Comparison of ENCODE assay signal across 11 mouse cellular contexts in the genomic region with DNA sequence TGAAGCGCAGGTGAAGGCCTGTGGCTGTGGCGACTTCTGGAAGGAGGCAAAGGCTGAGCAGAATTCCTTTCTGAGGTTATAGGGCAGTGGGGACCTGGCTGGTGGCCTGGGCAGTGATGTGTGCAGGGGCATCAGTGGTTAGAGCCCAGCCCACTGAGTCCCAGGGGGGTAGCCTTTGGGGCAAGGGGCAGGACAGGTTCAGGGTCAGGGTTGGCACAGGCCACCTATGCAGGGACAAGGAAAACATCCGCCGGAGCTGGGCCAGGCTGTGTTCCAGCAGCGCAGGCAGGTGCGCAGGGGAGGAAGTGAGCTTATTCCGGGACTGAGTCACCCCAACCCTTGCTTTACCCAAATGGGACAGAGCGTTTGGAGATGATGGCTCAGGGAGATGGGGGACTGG. TPM values are rescaled to one million over a fixed set of nuclear protein-coding genes. Genes with fewer than 3 reads are reported as not detected.
DNase-seq lines count a peak whose midpoint lies in the region; ATAC-seq and TF ChIP-seq lines count a peak whose summit lies in the region.
"Had no signal": no experiment of that assay in that cellular context is flagged by ENCODE, and none has a peak within 500 bp of the region (broad histone marks: within the 10 kb centered on the region; RNA-seq: fewer than 3 reads in every experiment).

No protein-coding gene starts in this region.

- TF ChIP-seq CTCF in intestine, postnatal 0 days (IDR thresholded peaks at IDR 0.05; ENCODE audit: low read depth) = no peak

- no peak for ATAC-seq in intestine, embryonic 14.5 days (replicated peaks; ENCODE audit: low FRiP score, low TSS enrichment, low read depth)
- ATAC-seq in intestine, postnatal 0 days = no peak
- ATAC-seq in embryonic facial prominence, embryonic 13.5 days (ENCODE audit: insufficient number of reproducible peaks, insufficient read depth, low FRiP score, low TSS enrichment, low read depth) = 0 out of 2 replicates have a peak, but pooled peaks have one; percentile 15

- no peaks in the 10 kb centered on the region for H3K27me3 ChIP-seq in intestine, embryonic 14.5 days (replicated peaks; ENCODE audit: control insufficient read depth, insufficient read depth, low read length)
- H3K27me3 ChIP-seq in intestine, postnatal 0 days (replicated peaks; ENCODE audit: control insufficient read depth, insufficient read depth, low read length) = no peaks in the 10 kb centered on the region
- H3K27me3 ChIP-seq in embryonic facial prominence, embryonic 13.5 days = no peaks in the 10 kb centered on the region
- H3K27me3 ChIP-seq: heart, embryonic 13.5 days had no signal

- H3K4me3 ChIP-seq in intestine, embryonic 14.5 days (ENCODE audit: low read depth, low read length) = no peak overlapping the region
- no peak overlapping the region for H3K4me3 ChIP-seq in intestine, postnatal 0 days (ENCODE audit: low read depth, low read length)
- no peak overlapping the region for H3K4me3 ChIP-seq in embryonic facial prominence, embryonic 13.5 days
- H3K4me3 ChIP-seq: heart, embryonic 13.5 days had no signal

- H3K9ac ChIP-seq in intestine, embryonic 14.5 days (ENCODE audit: low read length) = no peak overlapping the region
- H3K9ac ChIP-seq in intestine, postnatal 0 days (ENCODE audit: low read depth, low read length) = no peak overlapping the region
- H3K9ac ChIP-seq in embryonic facial prominence, embryonic 13.5 days = no peak overlapping the region
- H3K9ac ChIP-seq: heart, embryonic 13.5 days; lung, embryonic 14.5 days had no signal

- WGBS in intestine, embryonic 14.5 days = 69% methylated on average over 8 of the region's 8 CpGs
- WGBS in intestine, postnatal 0 days = 70% methylated on average over 8 of the region's 8 CpGs
- 79% methylated on average over 8 of the region's 8 CpGs for WGBS in embryonic facial prominence, embryonic 13.5 days

- no peak overlapping the region for H3K27ac ChIP-seq in intestine, embryonic 14.5 days (ENCODE audit: low read depth)
- H3K27ac ChIP-seq in intestine, postnatal 0 days (ENCODE audit: low read depth, low read length) = no peak overlapping the region
- H3K27ac ChIP-seq in embryonic facial prominence, embryonic 13.5 days = no peak overlapping the region
- H3K27ac ChIP-seq: heart, embryonic 13.5 days had no signal

- H3K36me3 ChIP-seq in intestine, embryonic 14.5 days (ENCODE audit: control insufficient read depth, insufficient read depth, low read length) = peaks cover 28% of the 10 kb centered on the region
- peaks cover 29% of the 10 kb centered on the region for H3K36me3 ChIP-seq in intestine, postnatal 0 days (ENCODE audit: control insufficient read depth, insufficient read depth)
- peaks cover 30% of the 10 kb centered on the region for H3K36me3 ChIP-seq in embryonic facial prominence, embryonic 13.5 days

- no peak overlapping the region for H3K4me2 ChIP-seq in intestine, embryonic 14.5 days (ENCODE audit: low read length)
- H3K4me2 ChIP-seq in intestine, postnatal 0 days (replicated peaks; ENCODE audit: low read depth) = no peak overlapping the region
- H3K4me2 ChIP-seq in embryonic facial prominence, embryonic 13.5 days = no peak overlapping the region
- H3K4me2 ChIP-seq: heart, embryonic 13.5 days; lung, embryonic 14.5 days had no signal

- no peaks in the 10 kb centered on the region for H3K9me3 ChIP-seq in intestine, embryonic 14.5 days (ENCODE audit: control insufficient read depth, low read length)
- no peaks in the 10 kb centered on the region for H3K9me3 ChIP-seq in intestine, postnatal 0 days (ENCODE audit: control insufficient read depth)
- H3K9me3 ChIP-seq in embryonic facial prominence, embryonic 13.5 days = no peaks in the 10 kb centered on the region
- H3K9me3 ChIP-seq: heart, embryonic 13.5 days had no signal

- no peaks in the 10 kb centered on the region; the same call in 1 of the 2 replicates for H3K4me1 ChIP-seq in intestine, embryonic 14.5 days (replicated peaks; ENCODE audit: control insufficient read depth, insufficient read depth, low read length)
- H3K4me1 ChIP-seq in intestine, postnatal 0 days (replicated peaks; ENCODE audit: control insufficient read depth, insufficient read depth, low read length) = no peaks in the 10 kb centered on the region
- peaks cover 6% of the 10 kb centered on the region for H3K4me1 ChIP-seq in embryonic facial prominence, embryonic 13.5 days

- DNase-seq in adrenal gland, adult 2 months = peak; percentile 73
- DNase-seq in adrenal gland, adult 8-10 months = no peak
- peak; percentile 51 for DNase-seq in intestine, embryonic 14.5 days (ENCODE audit: low spot score)
- peak; percentile 92 for DNase-seq in kidney, adult 9 months
- DNase-seq in right cerebral cortex, postnatal 4 days = no peak
- no peak for DNase-seq in layer of hippocampus, adult 11-12 months (ENCODE audit: low spot score)
- DNase-seq: lung, embryonic 14.5 days; right cerebral cortex, postnatal 25 days had no signal

RNA-seq across cellular contexts. Expression of a gene that starts 2.1 kb away (rescaled TPM):
- 1 to 10 TPM; 1.2 to 3.0 TPM for total RNA-seq in adrenal gland, adult 2 months (2021)
- 0.94 and 1.5 TPM in 2 replicates for polyA plus RNA-seq in adrenal gland, adult 2 months (2012; rRNA removed)
- 1 to 10 TPM; 2.0 to 2.7 (median 2.4) TPM for total RNA-seq in adrenal gland, adult 8-10 months (2022)
- 0.49 and 1.3 TPM in 2 replicates for polyA plus RNA-seq in intestine, embryonic 14.5 days (2014; fragmentation: Nextera tagmentation; extraction: Ambion mirVana)
- not detected in 2 replicates for polyA plus RNA-seq in intestine, postnatal 0 days (2015; fragmentation: Nextera tagmentation; extraction: Ambion mirVana)
- polyA plus RNA-seq in embryonic facial prominence, embryonic 13.5 days (2015; fragmentation: Nextera tagmentation; extraction: Ambion mirVana) = 0.97 and 1.4 TPM in 2 replicates
- polyA plus RNA-seq: lung, embryonic 14.5 days had no signal

RNA-seq across cellular contexts. Expression of a gene that starts 7.7 kb away (rescaled TPM):
- 10 to 100 TPM in 1 of 2 experiments, 1 to 10 TPM in 1; 6.8 to 13.0 TPM for total RNA-seq in adrenal gland, adult 2 months (2021)
- 13.4 and 13.9 TPM in 2 replicates for polyA plus RNA-seq in adrenal gland, adult 2 months (2012; rRNA removed)
- 10 to 100 TPM; 11.1 to 19.1 (median 15.7) TPM for total RNA-seq in adrenal gland, adult 8-10 months (2022)
- polyA plus RNA-seq in intestine, embryonic 14.5 days (2014; fragmentation: Nextera tagmentation; extraction: Ambion mirVana) = 13.2 and 15.5 TPM in 2 replicates
- 5.2 and 5.3 TPM in 2 replicates for polyA plus RNA-seq in intestine, postnatal 0 days (2015; fragmentation: Nextera tagmentation; extraction: Ambion mirVana)
- polyA plus RNA-seq in embryonic facial prominence, embryonic 13.5 days (2015; fragmentation: Nextera tagmentation; extraction: Ambion mirVana) = 22.5 and 24.2 TPM in 2 replicates

RNA-seq across cellular contexts. Expression of a gene that starts 7.9 kb away (rescaled TPM):
- total RNA-seq in adrenal gland, adult 2 months (2021) = 10 to 100 TPM; 47.1 to 50.7 TPM
- polyA plus RNA-seq in adrenal gland, adult 2 months (2012; rRNA removed) = 50.1 and 57.4 TPM in 2 replicates
- 10 to 100 TPM; 41.0 to 66.1 (median 56.9) TPM for total RNA-seq in adrenal gland, adult 8-10 months (2022)
- 25.4 and 29.7 TPM in 2 replicates for polyA plus RNA-seq in intestine, embryonic 14.5 days (2014; fragmentation: Nextera tagmentation; extraction: Ambion mirVana)
- polyA plus RNA-seq in intestine, postnatal 0 days (2015; fragmentation: Nextera tagmentation; extraction: Ambion mirVana) = 11.3 and 13.0 TPM in 2 replicates
- polyA plus RNA-seq in embryonic facial prominence, embryonic 13.5 days (2015; fragmentation: Nextera tagmentation; extraction: Ambion mirVana) = 37.1 and 39.7 TPM in 2 replicates

RNA-seq across cellular contexts. Expression of a gene that starts 23.9 kb away (rescaled TPM):
- 100 to 1,000 TPM; 167 to 207 TPM for total RNA-seq in adrenal gland, adult 2 months (2021)
- polyA plus RNA-seq in adrenal gland, adult 2 months (2012; rRNA removed) = 132 and 174 TPM in 2 replicates
- 100 to 1,000 TPM; 249 to 319 (median 289) TPM for total RNA-seq in adrenal gland, adult 8-10 months (2022)
- 66.0 and 69.8 TPM in 2 replicates for polyA plus RNA-seq in intestine, embryonic 14.5 days (2014; fragmentation: Nextera tagmentation; extraction: Ambion mirVana)
- polyA plus RNA-seq in intestine, postnatal 0 days (2015; fragmentation: Nextera tagmentation; extraction: Ambion mirVana) = 41.6 and 47.7 TPM in 2 replicates
- polyA plus RNA-seq in embryonic facial prominence, embryonic 13.5 days (2015; fragmentation: Nextera tagmentation; extraction: Ambion mirVana) = 69.5 and 75.0 TPM in 2 replicates

RNA-seq across cellular contexts. Expression of a gene that starts 24.3 kb away (rescaled TPM):
- total RNA-seq in adrenal gland, adult 2 months (2021) = 100 to 1,000 TPM; 123 to 178 TPM
- 178 and 207 TPM in 2 replicates for polyA plus RNA-seq in adrenal gland, adult 2 months (2012; rRNA removed)
- 100 to 1,000 TPM; 141 to 201 (median 150) TPM for total RNA-seq in adrenal gland, adult 8-10 months (2022)
- polyA plus RNA-seq in intestine, embryonic 14.5 days (2014; fragmentation: Nextera tagmentation; extraction: Ambion mirVana) = 64.8 and 68.6 TPM in 2 replicates
- 102 and 114 TPM in 2 replicates for polyA plus RNA-seq in intestine, postnatal 0 days (2015; fragmentation: Nextera tagmentation; extraction: Ambion mirVana)
- polyA plus RNA-seq in embryonic facial prominence, embryonic 13.5 days (2015; fragmentation: Nextera tagmentation; extraction: Ambion mirVana) = 48.9 and 54.9 TPM in 2 replicates

Comparison
In these comparisons a context has a peak if more than half of its experiments do, and no peak if none do; other contexts are left out.
1. DNase-seq: peak in adrenal gland, adult 2 months (single experiment), intestine, embryonic 14.5 days (single experiment) and kidney, adult 9 months (single experiment); none in adrenal gland, adult 8-10 months (single experiment), right cerebral cortex, postnatal 4 days (single experiment) and layer of hippocampus, adult 11-12 months (single experiment).